Mouse (Mus musculus): ENCODE results near the gene Rap2c. TPM values are rescaled to one million over a fixed set of nuclear protein-coding genes. Genes with fewer than 3 reads are reported as not detected.

Rap2c gene
- polyA plus RNA-seq, 1 experiment from 2014 or later: 22.4 TPM

Other genes starting within 250 kb of the Rap2c start
- 7.0 and 8.8 TPM in 2 replicates for gene Stk26, start 177.0 kb downstream of the Rap2c start, polyA plus RNA-seq (2014; fragmentation: Nextera tagmentation; extraction: Ambion mirVana)
- gene Frmd7, start 75.3 kb downstream of the Rap2c start, polyA plus RNA-seq (2014; fragmentation: Nextera tagmentation; extraction: Ambion mirVana): 0.57 and 0.99 TPM in 2 replicates
- 8.9 and 10.7 TPM in 2 replicates for gene Mbnl3, start 188.5 kb upstream of the Rap2c start, polyA plus RNA-seq (2014; fragmentation: Nextera tagmentation; extraction: Ambion mirVana)